In genomic region chr2:18609868-18610185, GRCm38 (mm10) we compare ENCODE assay signal across 7 mouse cellular contexts.
DNase-seq lines count a peak whose midpoint lies in the region; ATAC-seq lines count a peak whose summit lies in the region.

No protein-coding gene starts in this region.

- peaks cover 36% of the 10 kb centered on the region for H3K27me3 ChIP-seq in neural tube, embryonic 11.5 days (ENCODE audit: control insufficient read depth, insufficient read depth, low read length)
- H3K27me3 ChIP-seq in forebrain, embryonic 15.5 days, result peaks cover 31% of the 10 kb centered on the region

- WGBS in neural tube, embryonic 11.5 days, result 3% methylated on average over 10 of the region's 10 CpGs
- WGBS in forebrain, embryonic 15.5 days, result 5% methylated on average over 10 of the region's 10 CpGs
- WGBS in macrophage (ENCODE audit: missing documents), result 14% methylated on average over 10 of the region's 10 CpGs

- H3K27ac ChIP-seq in neural tube, embryonic 11.5 days (ENCODE audit: low read depth, low read length), result no peak overlapping the region
- H3K27ac ChIP-seq in forebrain, embryonic 15.5 days (replicated peaks), result no peak overlapping the region
- no peak overlapping the region for H3K27ac ChIP-seq in macrophage

- no peak overlapping the region for H3K9ac ChIP-seq in neural tube, embryonic 11.5 days (ENCODE audit: low read length)
- H3K9ac ChIP-seq in forebrain, embryonic 15.5 days (replicated peaks), result no peak overlapping the region

- no peaks in the 10 kb centered on the region for H3K9me3 ChIP-seq in neural tube, embryonic 11.5 days (ENCODE audit: control insufficient read depth, low read length)
- H3K9me3 ChIP-seq in forebrain, embryonic 15.5 days, result no peaks in the 10 kb centered on the region

- no peak for ATAC-seq in neural tube, embryonic 11.5 days (ENCODE audit: insufficient read depth, low FRiP score, low TSS enrichment)
- ATAC-seq in forebrain, embryonic 15.5 days (replicated peaks), result no peak

- H3K4me2 ChIP-seq in neural tube, embryonic 11.5 days (ENCODE audit: low read depth), result peak overlapping the region; percentile 65
- H3K4me2 ChIP-seq in forebrain, embryonic 15.5 days (replicated peaks), result peak overlapping the region; percentile 81

- H3K4me1 ChIP-seq in neural tube, embryonic 11.5 days (ENCODE audit: control insufficient read depth, insufficient read depth, low read length), result peaks cover 8% of the 10 kb centered on the region; the same call in 1 of the 2 replicates
- peaks cover 25% of the 10 kb centered on the region for H3K4me1 ChIP-seq in forebrain, embryonic 15.5 days

- no peaks in the 10 kb centered on the region for H3K79me2 ChIP-seq in macrophage (ENCODE audit: inconsistent target)

- H3K4me3 ChIP-seq in neural tube, embryonic 11.5 days (ENCODE audit: low read depth, low read length), result peak overlapping the region; percentile 31; the same call in 1 of the 2 replicates
- H3K4me3 ChIP-seq in forebrain, embryonic 15.5 days, result peak overlapping the region; percentile 49
- H3K4me3 ChIP-seq in macrophage (ENCODE audit: inconsistent target), result peak overlapping the region; percentile 62

- no peaks in the 10 kb centered on the region for H3K36me3 ChIP-seq in neural tube, embryonic 11.5 days (ENCODE audit: control insufficient read depth, insufficient read depth, low read length)
- no peaks in the 10 kb centered on the region for H3K36me3 ChIP-seq in forebrain, embryonic 15.5 days
- no peaks in the 10 kb centered on the region for H3K36me3 ChIP-seq in macrophage (ENCODE audit: inconsistent target)

- no peak for DNase-seq in neural tube, embryonic 11.5 days (ENCODE audit: low spot score)
- DNase-seq in neural tube, embryonic 10.5 days (ENCODE audit: extremely low spot score, low spot score), result no peak
- peak; percentile 50 for DNase-seq in thymus, postnatal 25 days
- no peak for DNase-seq in right cerebral cortex, adult 2 months (ENCODE audit: low spot score in 2 of 2)
- DNase-seq in c-Kit-positive CD71-positive TER-119-positive erythroid progenitor cells, embryonic 14.5 days (ENCODE audit: low spot score), result no peak
